Mouse (Mus musculus) midbrain, embryonic 11.5 days (tissue): Measurements from ENCODE around the gene Il7r. TPM values are rescaled to one million over a fixed set of nuclear protein-coding genes. Genes with fewer than 3 reads are reported as not detected.
"Not testable (repeated sequence)": the region's sequence is repeated elsewhere in the genome, so short reads cannot be mapped to it uniquely, and the experiment has no call there.

Experiments
- ATAC-seq: fragments of 200-750 bp; cut with Nextera tagmentation; 2 replicates; pipeline ENCODE4 v1.8.0; 2017; ENCODE audit warnings: moderate TSS enrichment, moderate library complexity; ENCODE audit not compliant: low FRiP score
- DNase-seq: peaks from one replicate; pipeline ENCODE4 v3.0.0; 2015; ENCODE audit warnings: low spot score; ENCODE audit errors: missing footprints
- H3K27ac ChIP-seq: fragments of 300-500 bp; sonication (generic); 2 replicates; pipeline ENCODE4 v1.5.1; 2014; ENCODE audit warnings: low read depth, low read length
- H3K27me3 ChIP-seq: fragments of 300-500 bp; sonication (generic); 2 replicates; pipeline ENCODE4 v1.6.1; 2014; ENCODE audit warnings: mild to moderate bottlenecking, low read length, moderate library complexity, mixed read lengths; ENCODE audit not compliant: control insufficient read depth, insufficient read depth
- H3K36me3 ChIP-seq: fragments of 300-500 bp; sonication (generic); 2 replicates; pipeline ENCODE4 v1.6.1; 2014; ENCODE audit warnings: mild to moderate bottlenecking, low read length, moderate library complexity, mixed read lengths; ENCODE audit not compliant: control insufficient read depth, insufficient read depth
- H3K4me1 ChIP-seq: fragments of 300-500 bp; sonication (generic); 2 replicates; pipeline ENCODE4 v1.6.1; 2014; ENCODE audit warnings: low read length; ENCODE audit not compliant: control insufficient read depth, insufficient read depth
- H3K4me2 ChIP-seq: fragments of 300-500 bp; sonication (generic); 2 replicates; pipeline ENCODE4 v1.6.1; 2014; ENCODE audit warnings: mild to moderate bottlenecking, moderate library complexity
- H3K4me3 ChIP-seq: fragments of 300-500 bp; sonication (generic); 2 replicates; pipeline ENCODE4 v1.5.1; 2014; ENCODE audit warnings: low read depth, low read length
- H3K9ac ChIP-seq: fragments of 300-500 bp; sonication (generic); 2 replicates; pipeline ENCODE4 v1.6.1; 2014; ENCODE audit warnings: low read length
- H3K9me3 ChIP-seq: fragments of 300-500 bp; sonication (generic); 2 replicates; pipeline ENCODE4 v1.6.1; 2016; ENCODE audit warnings: low read length; ENCODE audit not compliant: control insufficient read depth
- WGBS: fragments of 180-500 bp; shearing (Covaris S2); extraction: QIAGEN DNeasy Blood & Tissue Kit; methylation state at CpG from one replicate; pipeline ENCODE4 v1.1.7; 2014; 5-methylcytosine and 5-hydroxymethylcytosine counted together
- polyA plus RNA-seq: library from polyadenylated mRNA; unstranded; fragments of >200 nt; fragmentation: Nextera tagmentation; extraction: Ambion mirVana; gene quantifications from 2 replicates; pipeline ENCODE4 v1.2.1, GENCODE M21; 2014

Il7r gene
- polyA plus RNA-seq, result 0.15 TPM in 1 of 2 replicates, not detected in the other

DNA sequence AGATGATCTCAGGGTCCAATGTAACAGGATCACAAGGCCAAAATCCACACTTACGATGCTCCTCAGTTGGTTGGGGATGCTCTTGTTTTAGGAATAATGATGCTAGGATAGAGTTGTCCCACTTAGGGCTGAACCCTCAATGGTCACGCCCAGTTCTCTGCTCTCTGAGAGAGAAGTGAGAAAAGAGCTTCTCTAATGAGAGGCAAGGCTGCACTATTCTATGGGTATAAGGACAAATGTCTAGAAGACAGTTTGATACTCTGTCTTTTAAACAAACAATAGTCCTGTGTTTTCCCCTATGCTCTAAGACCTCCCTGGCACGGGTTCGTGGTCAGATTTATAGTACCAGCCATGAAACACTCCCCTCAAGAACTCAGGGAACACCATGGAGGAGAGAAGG, at the start of gene Il7r:
TSS of gene Il7r (minus strand) at position 101 of the 400 bp plus-strand sequence.
- H3K4me3 ChIP-seq, result no peak within 1 kb of the TSS
- 87% methylated on average over 4 of the region's 4 CpGs for WGBS
- H3K27me3 ChIP-seq, result no peaks in the 10 kb centered on the region
- no peak within 1 kb of the TSS for H3K9ac ChIP-seq
- H3K4me1 ChIP-seq, result no peaks in the 10 kb centered on the region
- no peak within 1 kb of the TSS for H3K4me2 ChIP-seq
- no peaks in the 10 kb centered on the region for H3K9me3 ChIP-seq
- DNase-seq (no peak), ATAC-seq (no peak)
- no peak within 1 kb of the TSS for H3K27ac ChIP-seq
- H3K36me3 ChIP-seq, result no peaks in the 10 kb centered on the region

DNA sequence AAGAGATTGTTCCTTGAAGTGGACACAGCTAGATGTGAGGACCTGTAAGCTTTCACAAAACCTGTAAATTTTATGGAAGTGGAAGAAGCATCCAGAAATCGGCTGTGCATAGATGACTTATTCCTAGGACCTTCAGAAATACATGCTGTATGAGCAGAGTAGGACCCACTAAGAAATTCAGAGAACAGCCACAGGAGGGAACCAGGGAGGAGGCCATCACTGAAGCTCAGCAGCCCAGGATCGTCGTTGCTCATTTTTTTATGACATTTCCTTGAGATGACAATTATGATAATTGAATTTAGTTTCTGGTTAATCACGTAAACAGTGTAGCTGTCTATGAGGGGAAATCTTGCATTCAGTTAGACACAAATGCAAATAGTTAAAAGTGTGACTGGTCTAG, 47.3 kb upstream of the Il7r start:
- WGBS, result 91% methylated on average over 4 of the region's 4 CpGs
- H3K27ac ChIP-seq, result no peak overlapping the region

DNA sequence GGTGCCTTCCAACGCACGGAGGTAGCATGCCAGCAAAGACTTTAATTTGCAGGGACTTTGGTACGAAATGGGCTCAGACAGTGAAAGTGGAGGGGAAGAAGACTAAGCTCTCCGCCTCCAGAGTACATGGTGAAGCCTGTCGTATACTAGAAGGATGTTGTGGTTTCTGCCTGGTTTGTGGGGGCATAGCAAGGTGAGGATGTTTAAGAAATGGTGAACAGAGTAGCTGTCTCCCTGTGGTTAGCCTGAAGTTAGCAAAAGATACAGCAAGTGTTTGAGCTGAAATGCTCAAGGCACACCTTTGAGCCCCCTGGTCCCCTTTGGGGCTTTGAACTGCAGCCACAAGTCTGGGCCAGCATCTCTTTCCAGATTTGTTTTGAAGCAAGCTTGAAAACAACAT, 44.8 kb upstream of the Il7r start:
- WGBS, result 83% methylated on average over 5 of the region's 5 CpGs
- H3K4me1 ChIP-seq, result no peaks in the 10 kb centered on the region
- H3K27me3 ChIP-seq, result no peaks in the 10 kb centered on the region
- H3K9me3 ChIP-seq, result no peaks in the 10 kb centered on the region
- no peak overlapping the region for H3K4me3 ChIP-seq
- no peak for ATAC-seq
- H3K9ac ChIP-seq, result no peak overlapping the region
- DNase-seq, result no peak
- no peak overlapping the region for H3K27ac ChIP-seq
- H3K4me2 ChIP-seq, result no peak overlapping the region
- H3K36me3 ChIP-seq, result no peaks in the 10 kb centered on the region

More for the DNA sequence above, 47.3 kb upstream of the Il7r start:
- Histone ChIP-seq H3K4me2 (no peak overlapping the region), H3K27me3 (no peaks in the 10 kb centered on the region), H3K4me3 (no peak overlapping the region), H3K9ac (no peak overlapping the region), H3K36me3 (no peaks in the 10 kb centered on the region), H3K9me3 (no peaks in the 10 kb centered on the region), H3K4me1 (no peaks in the 10 kb centered on the region)
- no peak for DNase-seq
- ATAC-seq, result no peak

DNA sequence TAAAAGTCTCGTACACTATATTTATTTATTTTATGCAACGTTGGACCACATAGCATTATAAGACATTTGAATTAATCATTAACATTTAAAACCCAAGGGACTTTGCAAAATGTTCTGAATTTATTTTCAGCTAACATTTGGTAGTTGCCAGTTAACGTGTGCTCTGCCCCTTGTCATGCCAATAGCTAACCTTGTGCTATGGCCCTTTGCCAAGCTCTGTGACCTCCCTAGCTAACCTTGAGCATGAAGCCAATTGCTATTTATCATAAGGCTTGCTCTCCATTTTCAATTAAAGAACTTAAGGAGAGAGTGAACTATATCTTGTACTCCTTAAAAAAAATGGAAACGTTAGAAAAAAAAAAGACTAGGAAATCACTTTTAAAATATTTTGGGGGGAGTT, 43.4 kb upstream of the Il7r start:
- 90% methylated on average over 4 of the region's 4 CpGs for WGBS
- Histone ChIP-seq H3K36me3 (no peaks in the 10 kb centered on the region), H3K9me3 (no peaks in the 10 kb centered on the region), H3K4me1 (no peaks in the 10 kb centered on the region), H3K9ac (no peak overlapping the region), H3K27me3 (no peaks in the 10 kb centered on the region), H3K27ac (no peak overlapping the region), H3K4me3 (no peak overlapping the region), H3K4me2 (no peak overlapping the region)
- ATAC-seq, result no peak
- no peak for DNase-seq

DNA sequence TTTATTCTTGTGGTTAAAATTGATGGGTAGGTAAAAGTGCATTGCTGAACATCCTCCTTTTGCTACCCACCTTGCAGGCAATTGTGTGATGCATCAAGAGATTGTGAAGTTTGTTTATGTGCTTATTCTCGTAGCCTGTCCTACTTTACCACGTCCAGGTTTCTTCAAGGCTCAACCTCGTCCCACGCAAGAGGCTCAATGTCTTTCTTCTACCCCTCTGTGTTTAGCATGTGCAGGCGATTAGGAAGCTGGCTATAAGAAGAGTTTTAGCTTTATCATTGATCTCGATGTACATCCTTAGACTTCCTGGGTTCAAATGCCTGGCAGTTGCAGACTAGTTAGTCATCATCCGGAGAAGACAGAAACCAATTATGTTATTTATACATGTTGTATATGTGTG, 42.7 kb upstream of the Il7r start:
- Histone ChIP-seq H3K27me3 (no peaks in the 10 kb centered on the region), H3K9ac (no peak overlapping the region), H3K9me3 (no peaks in the 10 kb centered on the region), H3K4me3 (no peak overlapping the region), H3K4me2 (no peak overlapping the region), H3K27ac (no peak overlapping the region), H3K4me1 (no peaks in the 10 kb centered on the region), H3K36me3 (no peaks in the 10 kb centered on the region)
- 88% methylated on average over 7 of the region's 7 CpGs for WGBS
- no peak for ATAC-seq
- no peak for DNase-seq

DNA sequence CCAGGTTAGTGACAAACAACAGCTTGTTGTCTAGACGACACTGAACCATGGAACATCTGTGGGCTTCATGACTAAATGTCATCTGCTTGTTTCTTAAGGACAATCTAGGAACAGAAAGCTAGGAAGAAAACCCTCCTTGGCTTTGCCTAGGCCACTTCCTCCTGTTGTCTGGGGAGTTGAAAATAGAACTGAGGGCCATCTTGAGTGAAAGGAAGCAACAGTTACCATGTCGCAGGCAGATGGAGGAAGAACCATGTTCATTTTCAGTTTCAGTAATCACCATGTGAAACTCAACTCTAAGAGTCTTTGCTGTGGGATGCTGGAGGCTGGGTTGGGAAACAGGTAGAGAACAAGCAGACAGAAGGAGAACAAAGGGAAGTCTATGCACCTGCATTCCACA, 41.9 kb upstream of the Il7r start:
- no peak for ATAC-seq
- Histone ChIP-seq H3K4me1 (no peaks in the 10 kb centered on the region), H3K27ac (no peak overlapping the region), H3K4me3 (no peak overlapping the region), H3K9ac (no peak overlapping the region), H3K36me3 (no peaks in the 10 kb centered on the region), H3K4me2 (no peak overlapping the region), H3K27me3 (no peaks in the 10 kb centered on the region), H3K9me3 (no peaks in the 10 kb centered on the region)
- no peak for DNase-seq
- WGBS, result 92% methylated on average over 2 of the region's 2 CpGs

DNA sequence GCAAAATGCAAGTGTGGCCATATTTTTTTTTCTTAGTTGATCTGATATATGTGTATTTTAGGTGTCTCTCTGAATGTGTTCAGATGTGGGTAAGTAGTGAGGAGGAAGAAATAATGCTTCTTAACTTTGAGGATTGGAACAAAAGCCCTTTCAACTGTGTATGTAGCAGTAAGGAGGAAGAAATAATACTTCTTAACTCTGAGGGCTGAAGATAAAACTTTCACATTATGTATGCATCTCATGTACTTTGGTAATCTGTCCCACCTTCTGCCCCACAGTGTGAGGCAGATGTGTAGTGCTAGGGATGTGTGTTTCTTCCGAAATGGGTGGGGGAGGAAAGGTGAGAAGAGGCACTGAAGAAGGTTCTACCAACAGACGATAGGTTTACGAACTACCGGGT, 37.3 kb upstream of the Il7r start:
- H3K36me3 ChIP-seq, result no peaks in the 10 kb centered on the region
- H3K4me1 ChIP-seq, result no peaks in the 10 kb centered on the region
- H3K27ac ChIP-seq, result no peak overlapping the region
- no peaks in the 10 kb centered on the region for H3K27me3 ChIP-seq
- no peak overlapping the region for H3K4me3 ChIP-seq
- WGBS, result 86% methylated on average over 4 of the region's 4 CpGs
- no peak for DNase-seq
- no peak overlapping the region for H3K4me2 ChIP-seq
- no peak overlapping the region for H3K9ac ChIP-seq
- no peak for ATAC-seq
- no peaks in the 10 kb centered on the region for H3K9me3 ChIP-seq

DNA sequence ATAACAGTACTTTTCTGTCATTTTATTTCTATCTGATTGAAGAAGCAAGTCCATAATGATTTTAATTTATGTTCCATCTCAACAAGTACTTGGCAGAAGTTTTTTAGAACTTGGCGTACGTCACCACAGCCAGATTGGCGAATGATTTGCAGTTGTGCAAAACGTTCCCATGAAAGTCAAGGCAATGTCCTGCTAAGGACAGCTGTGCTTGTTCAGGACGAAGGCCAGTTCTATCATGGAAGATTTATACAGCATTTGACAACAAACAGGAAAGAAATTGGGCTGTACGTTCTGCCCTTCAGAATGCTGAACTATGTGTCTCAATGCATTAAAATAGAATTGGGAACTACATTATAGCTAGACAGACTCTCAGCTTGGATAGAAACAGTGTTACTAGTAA, 35.4 kb upstream of the Il7r start:
- no peaks in the 10 kb centered on the region for H3K4me1 ChIP-seq
- H3K9me3 ChIP-seq, result no peaks in the 10 kb centered on the region
- WGBS, result 90% methylated on average over 6 of the region's 6 CpGs
- H3K27ac ChIP-seq, result no peak overlapping the region
- H3K4me2 ChIP-seq, result no peak overlapping the region
- DNase-seq (no peak), ATAC-seq (no peak)
- H3K9ac ChIP-seq, result no peak overlapping the region
- no peaks in the 10 kb centered on the region for H3K27me3 ChIP-seq
- no peak overlapping the region for H3K4me3 ChIP-seq
- H3K36me3 ChIP-seq, result no peaks in the 10 kb centered on the region

DNA sequence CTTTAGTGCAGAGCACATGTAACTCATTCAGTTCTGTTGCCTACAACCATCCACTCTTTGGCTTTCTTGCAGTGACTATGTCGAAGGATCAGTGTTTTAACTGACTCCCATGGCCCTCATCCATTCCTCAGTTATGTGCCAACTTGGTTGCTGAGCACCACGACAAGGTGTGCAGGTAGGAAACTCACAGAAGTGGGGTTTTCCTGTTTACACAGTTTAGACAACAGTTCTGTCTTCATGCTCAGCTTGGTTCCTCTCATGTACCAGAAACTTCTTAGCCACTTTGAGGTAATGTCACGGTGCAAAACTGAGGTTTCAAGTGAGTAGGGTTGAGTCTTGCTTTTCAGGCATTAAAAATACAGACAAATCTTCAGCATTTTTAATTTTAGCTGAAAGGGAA, 34.2 kb upstream of the Il7r start:
- no peak overlapping the region for H3K27ac ChIP-seq
- no peaks in the 10 kb centered on the region for H3K36me3 ChIP-seq
- no peak overlapping the region for H3K4me3 ChIP-seq
- H3K9me3 ChIP-seq, result no peaks in the 10 kb centered on the region
- no peaks in the 10 kb centered on the region for H3K4me1 ChIP-seq
- no peaks in the 10 kb centered on the region for H3K27me3 ChIP-seq
- WGBS, result 83% methylated on average over 3 of the region's 3 CpGs
- no peak overlapping the region for H3K4me2 ChIP-seq
- ATAC-seq (no peak), DNase-seq (no peak)
- H3K9ac ChIP-seq, result no peak overlapping the region

DNA sequence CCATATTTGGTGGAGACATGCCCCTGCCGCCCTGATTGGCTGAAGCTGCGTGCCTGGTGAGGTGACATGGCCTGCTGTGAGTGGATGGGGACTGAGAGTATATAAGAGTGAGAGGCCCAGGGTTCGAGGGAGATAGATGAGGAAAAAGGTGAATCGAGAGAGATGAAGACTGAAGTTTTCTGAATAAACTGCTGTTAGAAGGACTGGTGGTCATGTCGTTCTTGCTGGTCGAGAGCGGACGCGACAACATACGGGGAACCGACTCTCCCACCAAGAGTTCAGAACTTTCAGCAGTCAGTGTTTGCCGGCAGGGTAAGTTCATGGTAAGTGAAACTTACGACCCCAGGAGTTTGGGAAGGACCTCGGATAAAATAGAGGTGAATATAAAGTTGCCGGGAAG, 27.3 kb upstream of the Il7r start:
- not testable (repeated sequence) for H3K9ac ChIP-seq, H3K4me2 ChIP-seq, H3K9me3 ChIP-seq, H3K27ac ChIP-seq, H3K4me3 ChIP-seq, H3K27me3 ChIP-seq, ATAC-seq, H3K36me3 ChIP-seq, DNase-seq, H3K4me1 ChIP-seq
- WGBS, result 87% methylated on average over 13 of the region's 15 CpGs
